Mouse (Mus musculus) heart, postnatal 0 days (tissue): ENCODE data around the gene Elf2. TPM values are rescaled to one million over a fixed set of nuclear protein-coding genes. Genes with fewer than 3 reads are reported as not detected.

ENCODE experiments used
- ATAC-seq: fragments of 200-750 bp; cut with Nextera tagmentation; 2 replicates; pipeline ENCODE4 v1.8.0; 2017; ENCODE audit warnings: low read depth, moderate number of reproducible peaks, moderate library complexity; ENCODE audit not compliant: insufficient read depth
- DNase-seq: peaks from one replicate; pipeline ENCODE4 v3.0.0-alpha.2; 2016; ENCODE audit warnings: low spot score
- H3K27ac ChIP-seq: fragments of 300-500 bp; sonication (generic); 2 replicates; pipeline ENCODE4 v1.5.1; 2014; ENCODE audit warnings: low read depth, mild to moderate bottlenecking
- H3K27me3 ChIP-seq: fragments of 300-500 bp; sonication (generic); 2 replicates; pipeline ENCODE4 v1.6.1; 2014; ENCODE audit warnings: low read length, mixed read lengths; ENCODE audit not compliant: control insufficient read depth, insufficient read depth
- H3K36me3 ChIP-seq: fragments of 300-500 bp; sonication (generic); replicated peaks from 2 replicates; pipeline ENCODE4 v1.6.1; 2014; ENCODE audit warnings: low read length, mixed read lengths; ENCODE audit not compliant: control insufficient read depth, insufficient read depth
- H3K4me1 ChIP-seq: fragments of 300-500 bp; sonication (generic); 2 replicates; pipeline ENCODE4 v1.6.1; 2014; ENCODE audit warnings: antibody characterized with exemption; ENCODE audit not compliant: control insufficient read depth, insufficient read depth
- H3K4me2 ChIP-seq: fragments of 300-500 bp; sonication (generic); 2 replicates; pipeline ENCODE4 v1.6.1; 2014; ENCODE audit warnings: low read depth, mild to moderate bottlenecking, low read length, moderate library complexity
- H3K4me3 ChIP-seq: fragments of 300-500 bp; sonication (generic); 2 replicates; pipeline ENCODE4 v1.5.1; 2014; ENCODE audit warnings: low read depth, low read length
- H3K9ac ChIP-seq: fragments of 300-500 bp; sonication (generic); replicated peaks from 2 replicates; pipeline ENCODE4 v1.6.1; 2014; ENCODE audit warnings: low read depth, low read length, mixed read lengths
- H3K9me3 ChIP-seq: fragments of 300-500 bp; sonication (generic); replicated peaks from 2 replicates; pipeline ENCODE4 v1.6.1; 2016; ENCODE audit warnings: low read length; ENCODE audit not compliant: control insufficient read depth
- CTCF ChIP-seq: IDR thresholded peaks from 2 replicates; pipeline ENCODE4 v1.5.1; 2016; ENCODE audit warnings: antibody characterized with exemption, control low read depth, low read depth
- EP300 ChIP-seq: IDR thresholded peaks from 2 replicates; pipeline ENCODE4 v1.6.1; 2016; ENCODE audit warnings: antibody characterized with exemption, low read depth
- WGBS: fragments of 180-500 bp; shearing (Covaris S2); extraction: QIAGEN DNeasy Blood & Tissue Kit; methylation state at CpG from one replicate; pipeline ENCODE4 v1.1.7; 2014; 5-methylcytosine and 5-hydroxymethylcytosine counted together
- polyA plus RNA-seq: library from polyadenylated mRNA; unstranded; fragments of >200 nt; fragmentation: Nextera tagmentation; extraction: Ambion mirVana; gene quantifications from 2 replicates; pipeline ENCODE4 v1.2.1, GENCODE M21; 2015
- total RNA-seq: library from RNA; depleted of rRNA; stranded (reverse); fragments of >200 nt; gene quantifications from 2 replicates; pipeline ENCODE4 v1.2.3, GENCODE M21; 2014; ENCODE audit warnings: low replicate concordance

Elf2 gene
- total and polyA plus RNA-seq, 2 experiments from 2014 or later, result 46.5 to 84.0 TPM

GRCm38 (mm10) chr3:51288880-51289821 lies 51.3 kb downstream of the Elf2 start:
- no peaks in the 10 kb centered on the region for H3K9me3 ChIP-seq
- ATAC-seq (peak; percentile 60; the same call in 1 of the 2 replicates), DNase-seq (peak; percentile 66)
- TF ChIP-seq CTCF, result peak; percentile 89
- no peak for TF ChIP-seq EP300
- no peak overlapping the region for H3K9ac ChIP-seq
- H3K4me1 ChIP-seq, result peaks cover 7% of the 10 kb centered on the region
- peaks cover 6% of the 10 kb centered on the region; the same call in 1 of the 2 replicates for H3K36me3 ChIP-seq
- H3K4me3 ChIP-seq, result no peak overlapping the region
- no peak overlapping the region for H3K4me2 ChIP-seq
- H3K27me3 ChIP-seq, result no peaks in the 10 kb centered on the region
- no peak overlapping the region for H3K27ac ChIP-seq
- 47% methylated on average over 11 of the region's 11 CpGs for WGBS

GRCm38 (mm10) chr3:51284375-51284774 lies 56.1 kb downstream of the Elf2 start:
- H3K4me2 ChIP-seq, result no peak overlapping the region
- no peak overlapping the region for H3K9ac ChIP-seq
- peak; percentile 72 for ATAC-seq
- TF ChIP-seq EP300 (no peak), CTCF (no peak)
- H3K27ac ChIP-seq, result peak overlapping the region; percentile 57
- H3K36me3 ChIP-seq, result 0 out of 2 replicates have a peak, but pooled peaks cover 6% of the 10 kb centered on the region
- no peak overlapping the region for H3K4me3 ChIP-seq
- H3K27me3 ChIP-seq, result no peaks in the 10 kb centered on the region
- H3K4me1 ChIP-seq, result peaks cover 12% of the 10 kb centered on the region
- WGBS, result 27% methylated on average over 1 of the region's 1 CpGs
- H3K9me3 ChIP-seq, result no peaks in the 10 kb centered on the region
- peak; percentile 42 for DNase-seq

- no peak overlapping the region for H3K27ac ChIP-seq
- WGBS, result 94% methylated on average over 4 of the region's 4 CpGs
- 0 out of 2 replicates have a peak, but pooled peaks cover 6% of the 10 kb centered on the region for H3K36me3 ChIP-seq
- no peaks in the 10 kb centered on the region for H3K9me3 ChIP-seq
- no peak overlapping the region for H3K9ac ChIP-seq
- no peak overlapping the region for H3K4me3 ChIP-seq
- no peak for ATAC-seq
- no peaks in the 10 kb centered on the region for H3K27me3 ChIP-seq
- no peak for DNase-seq
- H3K4me2 ChIP-seq, result no peak overlapping the region
- H3K4me1 ChIP-seq, result peaks cover 12% of the 10 kb centered on the region
- TF ChIP-seq CTCF, result no peak
- TF ChIP-seq EP300, result no peak
These were observed 58.7 kb downstream of the Elf2 start for GRCm38 (mm10) chr3:51281727-51282126.

GRCm38 (mm10) chr3:51278433-51278832 lies 62.0 kb downstream of the Elf2 start:
- WGBS, result 66% methylated on average over 4 of the region's 4 CpGs
- Histone ChIP-seq H3K27ac (no peak overlapping the region), H3K36me3 (no peaks in the 10 kb centered on the region), H3K9ac (no peak overlapping the region), H3K4me3 (no peak overlapping the region), H3K4me1 (peaks cover 10% of the 10 kb centered on the region), H3K9me3 (no peaks in the 10 kb centered on the region), H3K27me3 (no peaks in the 10 kb centered on the region), H3K4me2 (no peak overlapping the region)
- no peak for TF ChIP-seq EP300
- no peak for TF ChIP-seq CTCF
- DNase-seq (no peak), ATAC-seq (no peak)

- TF ChIP-seq EP300, result no peak
- TF ChIP-seq CTCF, result no peak
- Histone ChIP-seq H3K36me3 (no peaks in the 10 kb centered on the region), H3K4me3 (peak overlapping the region; percentile 99), H3K9ac (peak overlapping the region; percentile 100), H3K27me3 (no peaks in the 10 kb centered on the region), H3K27ac (peak overlapping the region; percentile 100), H3K9me3 (no peaks in the 10 kb centered on the region), H3K4me1 (peaks cover 10% of the 10 kb centered on the region), H3K4me2 (peak overlapping the region; percentile 86)
- WGBS, result under 1% methylated on average over 72 of the region's 75 CpGs
- DNase-seq, result peak; percentile 84
- ATAC-seq, result peak; percentile 72
These were observed 63.0 kb downstream of the Elf2 start for GRCm38 (mm10) chr3:51277201-51278150.
